Mouse (Mus musculus) bone marrow, adult 2 months (tissue): ENCODE measurements around the gene Sbf1.

Experiments
- CTCF ChIP-seq: fragments of 200-500 bp; IDR thresholded peaks from 2 replicates; pipeline ENCODE4 v1.5.1; 2011; ENCODE audit warnings: low read length, control low read depth; ENCODE audit not compliant: control insufficient read depth, insufficient read depth
- POLR2A ChIP-seq: fragments of 200-500 bp; IDR thresholded peaks from 2 replicates; pipeline ENCODE4 v1.6.1; 2011; ENCODE audit warnings: low read depth, mild to moderate bottlenecking, control low read depth, low read length, borderline replicate concordance; ENCODE audit not compliant: control insufficient read depth

GRCm38 (mm10) chr15:89309962-89310498 is 5.1 kb downstream of the Sbf1 start:
- TF ChIP-seq CTCF (no peak), POLR2A (no peak)
